Mouse (Mus musculus) heart, embryonic 14.5 days (tissue): ENCODE measurements around the gene Anapc15. TPM values are rescaled to one million over a fixed set of nuclear protein-coding genes. Genes with fewer than 3 reads are reported as not detected.

Source experiments
- ATAC-seq: fragments of 200-750 bp; cut with Nextera tagmentation; 2 replicates; pipeline ENCODE4 v1.8.0; 2017; ENCODE audit warnings: low read depth, moderate TSS enrichment; ENCODE audit not compliant: insufficient number of reproducible peaks, insufficient read depth, low FRiP score
- H3K27ac ChIP-seq, 2 experiments: fragments of 200-500 bp in 1 of 2; fragments of 300-500 bp in 1 of 2; sonication (generic) in 1 of 2; replicated peaks in 1 of 2; 2 replicates each; pipeline ENCODE4 v1.5.1; 2012 to 2014; ENCODE audit warnings: low read depth in 2 of 2, low read length in 2 of 2, control low read depth in 1 of 2, mild to moderate bottlenecking in 1 of 2, mixed read lengths in 1 of 2; ENCODE audit not compliant: control insufficient read depth in 1 of 2, insufficient read depth in 1 of 2
- H3K27me3 ChIP-seq: fragments of 300-500 bp; sonication (generic); 2 replicates; pipeline ENCODE4 v1.6.1; 2014; ENCODE audit warnings: mild to moderate bottlenecking, low read length, control low read depth; ENCODE audit not compliant: control insufficient read depth, insufficient read depth
- H3K36me3 ChIP-seq: fragments of 300-500 bp; sonication (generic); 2 replicates; pipeline ENCODE4 v1.6.1; 2014; ENCODE audit warnings: mild to moderate bottlenecking, control low read depth, low read length, mixed read lengths; ENCODE audit not compliant: control insufficient read depth, insufficient read depth
- H3K4me1 ChIP-seq, 2 experiments: fragments of 200-500 bp in 1 of 2; fragments of 300-500 bp in 1 of 2; sonication (generic) in 1 of 2; 2 replicates each; pipeline ENCODE4 v1.6.1; 2012 to 2014; ENCODE audit warnings: low read length in 2 of 2, control low read depth in 1 of 2, mixed read lengths in 1 of 2; ENCODE audit not compliant: control insufficient read depth in 2 of 2, insufficient read depth in 2 of 2
- H3K4me2 ChIP-seq: fragments of 300-500 bp; sonication (generic); 2 replicates; pipeline ENCODE4 v1.6.1; 2014; ENCODE audit warnings: mild to moderate bottlenecking, low read length
- H3K4me3 ChIP-seq, 2 experiments: fragments of 200-500 bp in 1 of 2; fragments of 300-500 bp in 1 of 2; sonication (generic) in 1 of 2; 2 replicates each; pipeline ENCODE4 v1.5.1; 2012 to 2014; ENCODE audit warnings: low read length in 2 of 2, mild to moderate bottlenecking in 2 of 2, control low read depth in 1 of 2, low read depth in 1 of 2, moderate library complexity in 1 of 2; ENCODE audit not compliant: control insufficient read depth in 1 of 2, insufficient read depth in 1 of 2
- H3K9ac ChIP-seq: fragments of 300-500 bp; sonication (generic); 2 replicates; pipeline ENCODE4 v1.6.1; 2014; ENCODE audit warnings: mild to moderate bottlenecking, low read length
- H3K9me3 ChIP-seq: fragments of 300-500 bp; sonication (generic); 2 replicates; pipeline ENCODE4 v1.6.1; 2016; ENCODE audit warnings: low read length, control low read depth; ENCODE audit not compliant: control insufficient read depth
- WGBS: fragments of 180-500 bp; shearing (Covaris S2); extraction: QIAGEN DNeasy Blood & Tissue Kit; methylation state at CpG from one replicate; pipeline ENCODE4 v1.1.7; 2014; 5-methylcytosine and 5-hydroxymethylcytosine counted together
- polyA plus RNA-seq: library from polyadenylated mRNA; unstranded; fragments of >200 nt; fragmentation: Nextera tagmentation; extraction: Ambion mirVana; gene quantifications from 2 replicates; pipeline ENCODE4 v1.2.1, GENCODE M21; 2014

Gene Anapc15
- polyA plus RNA-seq, 1 experiment from 2014 or later: 52.0 TPM

DNA sequence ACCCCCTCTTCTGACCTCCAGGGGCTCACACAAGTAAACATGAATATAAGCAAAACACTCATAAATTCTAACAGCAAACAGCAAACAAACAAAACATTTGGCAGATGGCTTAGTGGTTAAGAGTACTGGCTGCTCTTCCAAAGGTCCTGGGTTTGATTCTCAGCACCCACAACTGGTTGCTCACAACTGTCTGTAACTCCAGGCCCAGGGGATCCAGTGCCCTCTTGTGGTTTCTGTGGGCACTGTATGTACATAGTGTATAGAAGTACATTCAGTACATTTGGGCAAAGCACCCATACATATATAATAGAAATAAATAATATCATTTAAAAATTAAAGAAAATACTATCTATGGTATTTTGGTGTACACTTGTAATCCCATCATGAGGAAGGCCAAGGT, 39.3 kb downstream of the Anapc15 start:
- H3K4me1 ChIP-seq: peaks cover 7 to 14% of the 10 kb centered on the region in 2 experiments; a peak in 2 of 4 replicates
- H3K9ac ChIP-seq: no peak overlapping the region
- ATAC-seq: no peak
- H3K4me2 ChIP-seq: no peak overlapping the region
- peaks cover 13% of the 10 kb centered on the region; the same call in 1 of the 2 replicates for H3K36me3 ChIP-seq
- no peaks in the 10 kb centered on the region for H3K27me3 ChIP-seq
- no peaks in the 10 kb centered on the region for H3K9me3 ChIP-seq
- no peak overlapping the region for H3K4me3 ChIP-seq
- H3K27ac ChIP-seq: no peak overlapping the region

- WGBS: under 1% methylated on average over 61 of the region's 61 CpGs
- peak within 1 kb of the TSS; percentile 97 to 98 for H3K27ac ChIP-seq
- no peaks in the 10 kb centered on the region for H3K9me3 ChIP-seq
- H3K27me3 ChIP-seq: no peaks in the 10 kb centered on the region
- peak within 1 kb of the TSS; percentile 85 for H3K4me2 ChIP-seq
- H3K9ac ChIP-seq: peak within 1 kb of the TSS; percentile 96
- peaks cover 7 to 16% of the 10 kb centered on the region in 2 experiments; a peak in 3 of 4 replicates for H3K4me1 ChIP-seq
- H3K4me3 ChIP-seq: peak within 1 kb of the TSS; percentile 83 to 90
- peak; percentile 95 for ATAC-seq
- peaks cover 11% of the 10 kb centered on the region for H3K36me3 ChIP-seq
Observed at GRCm38 (mm10) chr7:101905561-101906286, 42.2 kb downstream of the Anapc15 start, which contains the start of gene Lamtor1. Gene Lamtor1, plus strand, starts transcription at chr7:101905904.

DNA sequence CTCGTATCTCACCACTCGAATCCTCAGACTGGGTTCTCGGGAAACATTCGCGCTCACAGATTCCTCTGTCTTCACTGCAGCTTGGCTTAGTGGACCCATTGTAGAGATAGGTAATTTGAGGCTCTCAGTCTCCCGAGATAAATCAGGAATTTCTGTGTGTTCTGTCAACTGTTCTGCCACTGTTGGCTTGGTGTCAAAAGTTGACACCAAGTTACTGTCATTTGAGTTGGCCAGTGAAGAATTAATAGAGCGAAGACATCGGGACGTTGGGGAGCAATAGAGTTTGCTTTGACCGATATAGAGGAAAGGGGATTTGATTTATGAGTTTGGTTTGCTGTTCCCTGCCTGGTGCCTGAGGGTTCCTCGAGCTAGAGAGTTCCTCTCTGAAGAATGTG, 42.8 kb downstream of the Anapc15 start, which contains the start of gene Tomt:
Tomt (minus strand) TSS at position 73 of the 395 bp plus-strand sequence.
- Histone ChIP-seq H3K4me2 (peak within 1 kb of the TSS; percentile 85), H3K27ac (peak within 1 kb of the TSS; percentile 97 to 98), H3K4me1 (peaks cover 7 to 16% of the 10 kb centered on the region in 2 experiments; a peak in 3 of 4 replicates), H3K36me3 (peaks cover 17% of the 10 kb centered on the region), H3K9ac (peak within 1 kb of the TSS; percentile 96), H3K9me3 (no peaks in the 10 kb centered on the region), H3K4me3 (peak within 1 kb of the TSS; percentile 83 to 90), H3K27me3 (no peaks in the 10 kb centered on the region)
- WGBS: 12% methylated on average over 11 of the region's 11 CpGs
- ATAC-seq: no peak

GRCm38 (mm10) chr7:101906696-101907095, 43.2 kb downstream of the Anapc15 start:
- H3K27ac ChIP-seq: peak overlapping the region; percentile 97 to 98; a peak in 3 of 4 replicates
- peaks cover 21% of the 10 kb centered on the region for H3K36me3 ChIP-seq
- WGBS: 54% methylated on average over 8 of the region's 8 CpGs
- H3K4me1 ChIP-seq: peaks cover 7 to 16% of the 10 kb centered on the region in 2 experiments; a peak in 3 of 4 replicates
- H3K4me2 ChIP-seq: peak overlapping the region; percentile 85
- no peaks in the 10 kb centered on the region for H3K9me3 ChIP-seq
- ATAC-seq: no peak
- H3K27me3 ChIP-seq: no peaks in the 10 kb centered on the region
- peak overlapping the region; percentile 96 for H3K9ac ChIP-seq
- peak overlapping the region; percentile 83 to 90 for H3K4me3 ChIP-seq

DNA sequence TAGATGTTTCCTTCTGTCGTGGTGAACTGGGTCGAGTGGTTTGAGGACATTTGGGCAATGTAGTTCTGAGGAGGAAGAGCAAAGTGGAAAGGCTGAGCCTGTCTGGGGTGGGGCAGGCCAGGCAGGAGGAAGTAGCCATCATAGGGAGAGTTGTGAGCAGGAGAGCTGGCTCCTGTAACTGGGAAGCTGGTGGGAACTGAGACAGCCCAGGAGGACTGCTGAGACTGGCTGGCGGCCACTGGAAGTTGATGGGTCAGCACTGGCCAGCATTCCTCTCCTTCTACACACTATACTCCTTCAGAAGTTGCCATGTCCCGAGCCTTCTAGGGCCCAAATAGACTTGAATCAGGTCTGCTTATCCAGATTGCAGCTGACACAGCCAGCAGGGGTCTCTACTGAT, 44.9 kb downstream of the Anapc15 start:
- Histone ChIP-seq H3K4me3 (no peak overlapping the region), H3K27ac (no peak overlapping the region), H3K27me3 (no peaks in the 10 kb centered on the region), H3K4me1 (peaks cover 7 to 16% of the 10 kb centered on the region in 2 experiments; a peak in 3 of 4 replicates), H3K9ac (no peak overlapping the region), H3K4me2 (no peak overlapping the region), H3K36me3 (peaks cover 38% of the 10 kb centered on the region), H3K9me3 (no peaks in the 10 kb centered on the region)
- no peak for ATAC-seq
- 59% methylated on average over 4 of the region's 4 CpGs for WGBS

GRCm38 (mm10) chr7:101910138-101910537, 46.6 kb downstream of the Anapc15 start:
- H3K36me3 ChIP-seq: peaks cover 50% of the 10 kb centered on the region
- H3K9ac ChIP-seq: no peak overlapping the region
- no peak overlapping the region for H3K27ac ChIP-seq
- H3K4me3 ChIP-seq: no peak overlapping the region
- peaks cover 7 to 15% of the 10 kb centered on the region in 2 experiments; a peak in 3 of 4 replicates for H3K4me1 ChIP-seq
- WGBS: 78% methylated on average over 4 of the region's 4 CpGs
- H3K9me3 ChIP-seq: no peaks in the 10 kb centered on the region
- ATAC-seq: no peak
- H3K27me3 ChIP-seq: no peaks in the 10 kb centered on the region
- H3K4me2 ChIP-seq: no peak overlapping the region

DNA sequence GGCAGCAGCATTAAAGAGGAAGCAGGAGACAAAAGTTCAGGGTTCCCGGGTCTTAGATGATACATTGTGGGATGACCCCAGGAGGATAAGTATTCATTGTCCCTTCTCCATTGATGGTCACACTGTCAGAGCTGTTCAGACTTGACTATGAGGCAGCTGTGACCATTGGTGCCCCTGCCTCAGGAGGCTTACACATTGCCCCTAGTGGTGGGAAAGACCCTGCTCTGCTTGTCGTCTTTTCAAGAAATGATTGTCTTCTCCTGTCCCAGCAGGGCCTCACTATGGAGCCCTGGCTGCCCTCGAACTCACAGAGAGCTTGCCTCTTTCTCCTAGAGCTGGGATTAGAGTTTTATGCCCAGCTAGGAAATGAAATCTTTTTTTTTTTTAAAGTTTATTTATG, 48.5 kb downstream of the Anapc15 start:
- peaks cover 50% of the 10 kb centered on the region for H3K36me3 ChIP-seq

More for the DNA sequence above, 48.5 kb downstream of the Anapc15 start:
- Histone ChIP-seq H3K27ac (no peak overlapping the region), H3K4me1 (peaks cover 0 to 6% of the 10 kb centered on the region in 2 experiments; a peak in 2 of 4 replicates), H3K4me2 (no peak overlapping the region), H3K4me3 (no peak overlapping the region), H3K9ac (no peak overlapping the region), H3K9me3 (no peaks in the 10 kb centered on the region), H3K27me3 (no peaks in the 10 kb centered on the region)
- WGBS: 72% methylated on average over 3 of the region's 3 CpGs
- no peak for ATAC-seq
